Mouse (Mus musculus): ENCODE data around the gene Olfr601.
"Not testable (repeated sequence)": the region's sequence is repeated elsewhere in the genome, so short reads cannot be mapped to it uniquely, and the experiment has no call there.

The Olfr601 gene

DNA sequence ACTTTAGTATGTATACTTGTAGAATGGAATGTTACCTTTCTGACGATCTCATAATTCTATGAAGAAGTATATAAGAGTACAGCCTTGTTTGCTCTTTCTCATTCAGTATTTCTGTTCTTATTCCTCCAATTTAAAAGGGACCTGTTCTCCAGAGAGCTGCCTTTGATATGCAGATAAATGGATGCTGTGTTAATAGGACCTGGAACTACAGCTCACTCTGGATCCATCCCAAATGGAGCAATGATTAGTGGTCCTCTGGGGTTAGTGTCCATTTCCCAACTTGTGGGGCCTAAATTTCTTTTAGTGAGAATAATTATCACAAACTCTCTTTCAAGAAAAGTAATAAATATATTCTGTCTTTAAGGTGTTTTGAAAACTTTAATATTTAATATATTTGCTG is at the start of gene Olfr601:
Gene Olfr601, minus strand, starts transcription at position 101 of the 400 bp plus-strand sequence.
- DNase-seq: no peak

DNA sequence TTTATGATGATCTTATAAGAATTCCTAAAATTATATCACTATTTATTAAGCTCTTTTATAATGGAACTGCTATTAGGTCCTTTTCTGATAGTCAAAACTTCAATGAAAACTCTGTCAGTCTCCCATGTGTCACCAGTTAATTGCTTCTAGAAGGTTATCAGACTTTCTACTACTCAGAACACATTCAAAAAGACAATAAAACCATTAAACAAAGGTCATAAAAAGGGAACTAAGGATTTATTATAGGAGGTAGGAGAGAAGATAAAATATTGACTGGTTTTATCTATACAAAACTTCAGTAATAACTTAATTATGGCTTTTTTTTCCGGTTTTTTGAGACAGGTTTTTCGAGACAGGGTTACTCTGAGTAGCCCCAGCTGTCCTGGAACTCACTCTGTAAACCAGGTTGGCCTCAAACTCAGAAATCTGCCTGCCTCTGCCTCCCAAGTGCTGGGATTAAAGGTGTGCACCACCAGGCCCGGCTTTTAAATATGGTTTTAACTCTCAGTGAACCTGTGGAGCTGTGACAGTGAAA is 44.1 kb upstream of the Olfr601 start:
- DNase-seq: not testable (repeated sequence)

DNA sequence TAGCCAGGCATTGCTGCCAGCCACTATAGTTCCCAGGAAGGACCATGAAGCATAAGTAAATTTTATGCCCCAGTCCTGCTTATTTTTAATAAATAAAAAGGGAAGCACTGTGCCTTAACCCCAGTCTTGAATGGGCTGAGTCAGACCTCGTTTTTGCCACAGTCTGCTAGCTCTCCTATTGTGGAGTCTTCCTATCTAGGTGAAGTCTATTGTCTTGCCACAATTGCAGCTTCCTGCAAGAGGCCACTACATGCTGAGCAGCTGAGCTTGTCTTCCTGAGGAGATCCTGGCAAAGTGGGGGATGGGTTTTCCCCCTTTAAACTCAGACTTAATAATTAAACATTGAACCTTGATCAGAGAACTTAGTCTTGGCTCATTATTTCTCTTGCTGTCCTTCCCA is 36.5 kb upstream of the Olfr601 start:
- DNase-seq: no peak

DNA sequence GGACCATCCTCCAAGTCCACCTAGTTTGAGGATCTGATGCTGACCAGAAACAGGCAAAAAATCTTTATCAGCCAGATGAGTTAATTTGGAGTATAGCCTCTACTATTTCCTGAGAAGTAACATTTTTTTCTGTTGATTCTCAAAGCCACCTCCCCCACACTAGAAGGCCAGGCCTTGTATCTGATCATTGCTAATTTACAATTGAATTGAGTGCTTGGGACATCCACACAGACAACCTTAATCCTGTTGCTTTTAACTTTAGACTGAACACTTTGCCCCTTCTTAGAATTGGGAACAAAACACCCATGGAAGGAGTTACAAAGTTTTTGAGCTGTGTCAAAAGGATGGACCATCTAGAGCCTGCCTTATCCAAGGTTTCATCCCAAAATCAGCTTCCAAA is 35.3 kb upstream of the Olfr601 start:
- DNase-seq: no peak

DNA sequence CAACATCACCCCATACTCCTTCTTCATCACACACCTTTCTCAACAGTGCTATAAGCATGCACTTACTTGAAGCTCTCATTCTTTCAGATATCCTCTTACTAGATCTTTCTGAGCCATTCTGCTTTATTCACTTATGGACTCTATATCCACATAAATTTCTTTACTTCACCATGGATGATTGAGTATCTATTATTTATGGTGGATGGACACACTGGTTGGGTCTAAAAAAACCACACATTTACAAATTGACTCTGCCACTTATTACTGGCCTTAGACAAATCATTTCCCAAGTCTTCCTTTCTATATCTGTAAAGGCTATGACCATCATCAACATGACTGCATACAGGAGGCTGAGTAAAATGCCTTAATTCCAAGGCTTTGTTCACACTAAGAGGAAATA is 23.6 kb upstream of the Olfr601 start, which contains the start of gene Olfr603:
Gene Olfr603, minus strand, starts transcription at position 101 of the 400 bp plus-strand sequence.
- no peak for DNase-seq

DNA sequence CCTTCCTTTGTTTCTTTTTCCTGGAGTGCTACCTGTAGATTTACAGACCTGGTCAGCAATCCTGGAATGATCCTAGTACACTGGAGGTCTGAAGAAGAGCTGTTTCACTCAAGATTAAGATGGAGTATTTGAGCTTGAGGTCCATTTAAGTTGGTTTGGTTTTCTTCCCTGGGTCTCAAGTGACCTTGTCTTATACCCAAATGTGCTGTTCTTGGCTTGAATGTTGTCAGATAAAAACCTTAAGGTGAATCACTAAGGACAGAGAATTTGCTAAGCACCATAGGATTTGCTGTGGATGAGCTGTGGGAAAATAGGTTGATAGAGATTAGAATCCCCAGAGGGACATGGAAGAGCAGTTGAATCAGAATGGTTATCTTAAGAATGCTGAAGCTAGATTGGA is 12.9 kb downstream of the Olfr601 start, which contains the start of gene Olfr600:
Gene Olfr600, minus strand, starts transcription at position 101 of the 400 bp plus-strand sequence.
- DNase-seq: no peak

DNA sequence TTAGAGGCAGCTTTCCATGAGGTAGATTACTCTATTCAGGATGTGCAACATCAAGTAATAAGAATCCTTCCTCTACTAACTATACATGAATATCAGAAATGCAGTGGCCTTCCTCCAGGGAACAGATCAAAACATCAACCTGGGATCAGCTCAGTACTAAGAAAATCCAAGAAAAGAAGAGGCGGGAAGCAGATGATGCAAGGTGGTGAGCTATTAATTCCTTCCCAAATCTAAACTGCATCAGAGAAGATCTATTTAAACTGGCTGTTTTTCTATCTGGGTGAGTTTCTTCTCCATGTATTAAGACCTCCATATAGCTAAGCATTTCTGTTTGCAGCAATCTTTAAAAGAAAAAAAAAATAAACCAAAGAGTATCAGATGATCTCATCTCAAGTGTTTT is 26.8 kb downstream of the Olfr601 start, which contains the start of gene Olfr599:
Gene Olfr599, plus strand, starts transcription at position 301 of the 400 bp plus-strand sequence.
- no peak for DNase-seq

DNA sequence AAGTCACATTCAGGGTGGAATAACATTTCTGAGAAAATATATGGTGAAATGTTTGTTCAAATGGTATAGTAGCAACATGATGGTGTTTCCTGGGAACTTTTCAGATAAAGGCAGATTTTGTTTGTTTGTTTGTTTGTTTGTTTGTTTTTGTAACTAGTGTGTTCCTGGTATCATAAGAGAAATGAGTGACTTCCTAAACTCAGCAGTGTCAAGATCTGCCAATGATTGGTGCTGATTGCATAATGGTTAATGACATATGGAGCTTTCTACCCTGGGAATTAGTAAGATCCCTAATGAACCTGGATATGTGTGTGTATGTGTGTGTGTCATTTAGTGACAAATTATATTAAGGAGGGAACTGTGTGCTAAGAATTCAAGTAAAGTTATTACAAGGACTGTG is 39.2 kb downstream of the Olfr601 start, which contains the start of gene Olfr598:
Gene Olfr598, plus strand, starts transcription at position 301 of the 400 bp plus-strand sequence.
- no peak for DNase-seq

DNA sequence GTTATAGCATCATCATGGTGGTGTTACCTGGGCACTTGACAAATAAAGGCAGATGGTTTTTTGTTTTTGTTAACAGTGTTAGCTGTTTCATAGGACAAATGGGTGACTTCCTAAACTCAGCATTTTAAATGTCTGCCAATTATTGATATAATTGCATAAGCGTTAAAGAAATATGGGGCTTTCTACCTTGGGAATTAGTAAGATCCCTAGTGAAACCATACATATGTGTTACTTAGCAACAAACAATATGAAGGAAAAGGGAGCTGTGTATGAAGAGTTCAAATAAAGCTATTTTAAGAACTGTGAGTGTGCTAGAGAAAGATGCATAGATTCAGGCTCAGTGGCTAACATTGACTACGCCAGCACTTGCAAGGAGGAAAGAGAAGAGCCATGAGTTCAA is 46.4 kb downstream of the Olfr601 start, which contains the start of gene Olfr597:
Gene Olfr597, plus strand, starts transcription at position 301 of the 400 bp plus-strand sequence.
- not testable (repeated sequence) for DNase-seq

Data from layer of hippocampus, adult 9-11 months (tissue).